Mouse (Mus musculus): Measurements from ENCODE around the gene Plekha6.
"Not testable (repeated sequence)": the region's sequence is repeated elsewhere in the genome, so short reads cannot be mapped to it uniquely, and the experiment has no call there.

The Plekha6 gene

DNA sequence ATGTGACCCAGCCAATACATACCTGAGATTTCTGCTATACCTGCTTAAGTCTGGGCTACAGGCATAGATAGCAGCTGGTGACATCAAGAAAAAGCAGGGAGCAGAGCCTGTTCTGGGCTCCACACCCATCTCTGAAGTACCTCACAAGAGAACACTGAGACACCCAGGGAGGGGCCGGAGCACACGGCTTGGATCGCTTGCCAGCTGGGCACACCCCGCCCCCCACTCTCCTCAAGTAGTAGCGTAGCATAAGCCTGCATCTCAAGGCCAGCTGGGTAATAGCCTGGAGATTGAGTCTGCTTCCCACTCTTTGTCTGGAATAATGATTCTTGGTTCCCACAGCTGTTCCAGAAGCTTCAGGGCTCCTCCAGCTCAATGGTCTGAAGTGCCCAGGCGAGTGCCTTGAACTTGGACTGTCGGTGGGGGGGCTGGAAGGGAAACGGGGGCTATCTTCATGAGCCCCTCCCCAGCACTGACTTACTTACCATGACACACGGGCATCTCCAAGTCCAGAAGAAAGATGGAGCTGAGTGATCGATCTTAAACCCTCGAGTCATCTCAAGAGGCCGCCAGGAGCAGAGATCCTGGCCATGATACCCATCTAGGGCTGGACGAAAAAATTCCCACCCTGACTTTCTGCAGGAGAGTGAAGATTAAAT lies 157.4 kb downstream of the Plekha6 start, which contains the start of gene Kiss1:
Gene Kiss1 (plus strand): TSS at position 609 of the 659 bp plus-strand sequence.
- no peak for DNase-seq (ENCODE audit: low spot score in 2 of 2)

DNA sequence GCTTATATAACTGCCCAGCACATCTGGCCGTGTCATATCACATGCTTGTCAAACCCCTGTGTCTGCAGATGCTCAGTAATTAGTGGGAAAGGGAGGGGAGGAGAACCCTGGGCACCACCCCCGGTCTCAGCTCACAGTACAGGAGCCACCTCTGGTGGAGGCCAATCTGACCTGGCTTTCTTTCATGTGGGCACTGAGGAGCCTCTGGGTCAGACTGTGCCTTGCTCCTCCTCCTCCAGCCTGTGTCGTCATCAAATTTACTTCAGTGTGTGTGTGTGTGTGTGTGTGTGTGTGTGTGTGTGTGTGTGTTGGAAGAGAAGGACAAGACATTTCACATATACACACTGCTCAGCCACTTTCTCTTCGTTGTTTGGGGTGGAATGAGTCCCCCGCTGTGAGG lies 159.3 kb downstream of the Plekha6 start:
- no peak for DNase-seq (ENCODE audit: low spot score in 2 of 2)

DNA sequence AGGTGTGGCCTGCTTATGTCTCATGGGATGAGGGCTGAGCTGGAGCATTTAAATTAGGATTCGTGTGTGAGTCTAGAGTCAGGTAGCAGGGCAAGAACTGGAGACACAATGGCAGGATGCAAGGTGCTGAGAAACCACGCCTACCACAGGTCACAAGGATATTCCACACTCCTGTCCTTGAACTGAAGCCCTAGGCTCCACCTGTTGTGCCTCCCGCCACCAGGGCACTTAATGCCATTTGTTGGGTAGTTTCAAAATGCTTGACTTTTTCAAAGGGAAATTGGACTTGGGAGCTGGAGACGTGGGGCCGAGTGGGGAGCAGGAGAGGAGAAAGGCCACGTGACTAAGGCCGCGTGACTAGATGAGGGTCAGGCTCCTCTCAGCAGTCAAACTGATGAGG lies 161.9 kb downstream of the Plekha6 start:
- no peak for DNase-seq (ENCODE audit: low spot score in 2 of 2)

DNA sequence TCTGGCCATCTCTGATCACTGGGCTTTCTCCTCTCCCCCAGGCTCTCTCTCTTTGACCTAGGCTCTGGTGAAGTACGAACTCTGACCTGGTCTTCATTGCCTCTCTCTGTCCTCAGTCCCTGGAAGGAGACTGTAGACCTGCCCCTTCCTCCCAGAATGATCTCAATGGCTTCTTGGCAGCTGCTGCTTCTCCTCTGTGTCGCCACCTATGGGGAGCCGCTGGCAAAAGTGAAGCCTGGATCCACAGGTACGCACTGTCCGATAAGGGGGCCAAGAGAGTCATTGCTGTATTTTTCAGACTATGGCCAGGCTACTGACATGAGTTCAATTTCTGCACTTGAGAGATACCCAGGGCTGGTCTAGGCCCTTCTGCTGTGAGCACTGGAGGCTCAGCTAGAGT lies 163.1 kb downstream of the Plekha6 start:
- DNase-seq (ENCODE audit: low spot score in 2 of 2) = no peak

DNA sequence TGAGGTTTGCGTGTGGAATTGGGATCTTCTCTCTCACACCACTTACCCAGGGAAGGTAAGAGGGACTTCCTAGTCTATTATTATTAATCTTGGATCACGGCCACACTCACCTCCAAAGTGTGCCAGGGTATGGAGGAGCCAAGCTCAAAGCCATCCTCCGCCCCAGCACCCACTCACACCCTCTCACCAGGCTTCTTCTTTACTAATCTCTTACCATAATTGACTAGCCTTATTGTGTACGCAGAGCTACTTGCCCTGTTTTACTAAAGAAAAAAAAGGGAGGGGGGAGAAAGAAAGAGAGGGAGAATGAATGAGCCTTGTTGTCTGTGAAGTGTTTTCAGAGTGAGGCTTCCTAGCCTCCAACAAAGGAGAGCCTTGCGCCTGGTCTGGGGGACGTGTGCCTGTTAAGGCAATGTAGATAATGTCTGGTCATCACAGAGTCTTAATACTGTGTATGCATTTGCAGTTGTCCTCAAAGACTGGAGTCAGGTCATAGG lies 164.3 kb downstream of the Plekha6 start:
- no peak for DNase-seq (ENCODE audit: low spot score in 2 of 2)

DNA sequence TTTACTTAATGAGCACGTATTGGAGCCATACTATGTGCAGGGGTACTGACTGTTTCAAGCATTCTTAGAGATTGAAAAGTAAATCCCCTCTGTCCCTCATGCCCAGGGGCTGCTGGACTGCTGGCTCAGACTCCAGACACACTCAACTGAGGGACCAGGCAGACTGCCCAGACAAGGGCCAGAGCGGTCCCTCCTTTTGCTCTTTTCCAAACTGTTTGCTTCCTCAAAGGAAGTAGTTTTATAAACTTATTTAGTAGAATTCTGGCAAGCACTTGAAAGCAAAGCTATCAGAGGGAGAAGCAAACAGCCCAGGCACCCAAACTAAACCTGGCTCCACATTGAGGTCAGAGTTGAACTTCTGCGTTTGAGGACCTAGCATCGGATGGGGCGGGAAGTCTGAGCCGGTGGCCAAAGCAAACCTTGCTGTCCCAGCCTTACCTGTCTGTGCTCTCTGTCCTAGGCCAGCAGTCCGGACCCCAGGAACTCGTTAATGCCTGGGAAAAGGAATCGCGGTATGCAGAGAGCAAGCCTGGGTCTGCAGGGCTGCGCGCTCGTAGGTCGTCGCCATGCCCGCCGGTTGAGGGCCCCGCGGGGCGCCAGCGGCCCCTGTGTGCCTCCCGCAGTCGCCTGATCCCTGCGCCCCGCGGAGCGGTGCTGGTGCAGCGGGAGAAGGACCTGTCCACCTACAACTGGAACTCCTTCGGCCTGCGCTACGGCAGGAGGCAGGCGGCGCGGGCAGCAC lies 165.1 kb downstream of the Plekha6 start:
- no peak for DNase-seq (ENCODE audit: low spot score in 2 of 2)

DNA sequence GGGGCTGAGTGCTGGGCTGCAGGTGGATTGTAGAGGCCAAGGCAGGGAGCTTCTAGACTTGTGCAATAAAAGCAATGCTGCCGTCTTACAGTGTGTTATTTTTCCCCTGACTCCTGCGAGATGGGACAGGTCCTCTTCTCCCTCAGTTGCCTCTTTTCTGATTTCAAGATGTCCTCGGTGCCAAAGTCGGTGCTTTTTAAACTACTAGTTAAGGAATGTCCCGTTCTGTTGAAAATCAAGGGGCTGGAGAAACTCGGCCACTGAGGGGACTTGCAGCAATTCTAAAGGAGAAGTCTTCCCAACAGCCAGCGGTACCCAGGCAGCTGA lies 165.6 kb downstream of the Plekha6 start:
- DNase-seq (ENCODE audit: low spot score in 2 of 2) = no peak

DNA sequence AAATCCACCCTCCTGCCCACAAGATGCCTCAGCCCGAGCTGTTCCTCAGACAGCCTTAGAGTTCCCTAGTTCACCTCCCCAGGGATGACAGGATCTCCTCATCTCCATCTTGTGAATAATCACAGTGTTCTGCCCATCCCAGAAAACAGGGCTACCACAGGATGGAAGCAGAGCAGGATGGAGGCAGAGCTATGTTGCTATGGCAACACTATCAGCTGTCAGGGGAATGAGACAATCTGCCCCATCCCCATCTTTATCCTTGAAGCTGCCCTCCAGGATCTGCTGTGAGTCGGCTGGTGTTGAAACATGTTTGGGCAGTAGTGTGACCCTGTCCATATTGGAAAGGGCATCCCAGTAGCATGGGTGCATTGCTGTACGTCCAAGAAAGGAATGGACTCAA lies 167.1 kb downstream of the Plekha6 start:
- no peak for DNase-seq (ENCODE audit: low spot score in 2 of 2)

DNA sequence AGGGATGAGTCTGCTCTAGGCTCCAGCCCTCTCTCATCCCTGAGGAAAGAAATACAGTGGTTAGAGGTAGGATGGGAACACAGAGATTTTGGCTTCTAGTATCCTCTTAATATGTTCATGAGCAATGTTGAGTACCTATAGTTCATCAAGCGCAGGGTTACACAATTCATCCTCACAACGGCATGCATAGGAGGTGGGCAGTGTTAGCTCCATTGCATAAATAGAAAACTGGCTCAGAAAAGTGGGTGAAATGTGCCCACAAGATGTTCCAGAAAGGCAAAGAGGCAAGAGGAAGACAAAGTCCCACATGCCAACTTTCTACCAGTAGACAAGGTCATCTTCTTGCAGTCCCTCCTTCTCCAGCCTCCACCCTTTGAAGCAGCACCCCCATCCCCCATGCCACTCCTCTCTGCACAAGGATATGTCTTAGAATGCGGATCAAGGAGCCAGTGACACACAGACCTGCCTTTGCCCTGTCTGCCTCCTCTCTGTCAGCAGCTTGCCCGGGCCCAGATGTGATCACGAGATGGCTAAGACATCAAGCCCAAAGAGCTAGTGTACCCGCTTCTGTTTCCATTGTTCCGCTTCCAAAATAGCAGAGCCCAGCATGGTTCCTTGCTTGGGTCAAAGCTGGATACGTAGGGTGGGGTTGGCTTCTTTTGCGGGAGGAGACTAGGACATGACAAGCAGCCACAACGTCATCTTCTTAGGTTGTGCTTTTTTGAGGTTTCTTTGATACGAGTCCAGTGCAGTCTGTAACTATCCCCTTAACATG lies 168.8 kb downstream of the Plekha6 start:
- DNase-seq (ENCODE audit: low spot score in 2 of 2) = peak in 1 of 2 experiments; percentile 22

DNA sequence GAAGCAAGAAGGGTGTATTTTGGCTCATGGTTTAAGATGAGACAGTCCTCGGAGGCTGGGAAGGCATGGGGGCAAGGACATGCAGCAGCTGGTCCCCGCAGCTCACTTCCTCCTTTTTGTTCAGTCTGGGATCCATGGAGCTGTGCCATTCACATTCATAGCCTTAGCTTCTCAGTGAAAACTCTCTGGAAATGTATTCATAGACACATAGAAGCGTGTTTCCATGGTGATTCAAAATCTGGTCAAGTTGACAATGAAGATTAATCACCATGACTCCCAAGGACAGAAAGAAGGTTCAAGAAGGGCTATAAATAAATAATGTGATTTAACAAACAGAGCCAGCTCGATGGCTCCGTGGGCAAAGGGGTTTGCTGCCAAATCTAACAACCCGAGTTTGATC lies 169.9 kb downstream of the Plekha6 start:
- DNase-seq (ENCODE audit: low spot score in 2 of 2) = no peak

DNA sequence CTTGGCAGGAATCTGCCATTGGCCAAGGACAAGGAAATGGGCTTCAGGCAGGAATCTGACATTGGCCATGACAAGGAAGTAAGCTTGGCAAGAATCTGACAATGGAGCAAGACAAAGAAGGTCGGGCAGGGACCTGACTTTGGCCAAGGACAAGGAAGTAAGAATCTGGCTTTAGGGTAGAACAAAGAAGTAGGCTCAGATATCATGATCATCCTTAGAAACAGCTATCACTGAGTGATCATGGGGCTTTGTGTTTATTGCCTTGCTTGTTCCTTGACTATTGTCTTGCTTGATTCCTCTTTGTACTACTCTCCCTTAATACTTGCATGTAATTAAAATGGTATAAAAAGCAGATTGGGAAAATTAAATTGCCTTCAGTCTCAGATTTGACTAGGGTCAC lies 176.4 kb downstream of the Plekha6 start:
- not testable (repeated sequence) for DNase-seq (ENCODE audit: low spot score in 2 of 2)

DNA sequence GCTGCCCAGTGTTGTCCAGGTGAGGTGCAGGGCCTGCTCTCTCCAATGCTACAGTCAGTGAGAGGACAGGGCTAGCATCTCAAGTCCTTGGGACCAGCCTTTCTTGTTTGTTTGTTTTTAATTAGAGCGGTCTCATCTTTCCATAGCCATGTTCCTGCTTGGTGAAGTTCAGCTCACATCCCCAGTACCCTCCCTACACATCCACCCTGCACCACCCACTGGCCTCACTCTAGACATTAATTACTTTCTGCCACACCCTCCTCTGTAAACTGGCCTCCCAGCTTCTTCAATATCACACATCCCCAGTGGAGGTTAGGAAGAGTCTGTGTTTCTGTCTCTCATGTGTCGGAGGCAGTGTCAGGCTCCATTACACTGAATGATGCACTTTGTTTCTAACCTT lies 180.3 kb downstream of the Plekha6 start:
- DNase-seq (ENCODE audit: low spot score in 2 of 2) = no peak

DNA sequence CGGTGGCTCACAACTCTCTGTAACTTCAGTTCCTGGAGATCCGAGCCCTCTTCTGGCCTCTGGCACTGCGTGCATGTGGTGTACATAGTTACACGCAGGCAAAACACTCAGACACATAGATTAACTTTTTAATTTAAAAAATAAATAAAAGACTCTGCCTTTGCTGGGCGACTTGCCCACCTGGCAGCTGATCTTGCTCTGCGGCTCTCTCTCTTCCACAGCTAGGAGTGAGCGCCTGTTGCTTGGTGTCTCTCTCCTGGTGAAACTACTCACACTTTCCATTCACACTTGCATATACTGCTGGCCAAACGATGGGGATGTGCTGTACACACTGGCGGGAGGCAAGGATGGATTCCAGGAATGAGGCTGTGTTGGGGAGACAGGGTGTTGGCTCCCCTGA lies 182.5 kb downstream of the Plekha6 start:
- DNase-seq (ENCODE audit: low spot score in 2 of 2) = no peak

DNA sequence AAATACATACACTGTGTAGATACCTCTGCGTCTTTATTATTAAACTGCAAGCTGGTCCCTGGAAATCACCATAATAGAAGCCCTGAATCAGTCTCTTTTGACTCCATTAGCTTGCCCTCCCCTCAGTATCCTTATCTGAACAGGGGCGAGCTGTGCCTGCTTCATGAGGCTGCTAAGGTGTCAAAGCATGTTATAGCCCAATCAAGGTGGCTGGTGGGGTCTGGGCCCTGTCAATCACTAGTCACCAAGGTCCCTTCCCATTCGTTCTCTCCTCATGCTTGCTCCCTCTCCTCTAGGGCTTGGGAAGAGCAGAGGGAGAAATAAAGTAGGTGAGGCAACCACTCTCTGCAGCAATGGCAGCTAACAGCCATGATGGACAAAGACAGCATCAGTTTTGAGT lies 183.2 kb downstream of the Plekha6 start:
- no peak for DNase-seq (ENCODE audit: low spot score in 2 of 2)

DNA sequence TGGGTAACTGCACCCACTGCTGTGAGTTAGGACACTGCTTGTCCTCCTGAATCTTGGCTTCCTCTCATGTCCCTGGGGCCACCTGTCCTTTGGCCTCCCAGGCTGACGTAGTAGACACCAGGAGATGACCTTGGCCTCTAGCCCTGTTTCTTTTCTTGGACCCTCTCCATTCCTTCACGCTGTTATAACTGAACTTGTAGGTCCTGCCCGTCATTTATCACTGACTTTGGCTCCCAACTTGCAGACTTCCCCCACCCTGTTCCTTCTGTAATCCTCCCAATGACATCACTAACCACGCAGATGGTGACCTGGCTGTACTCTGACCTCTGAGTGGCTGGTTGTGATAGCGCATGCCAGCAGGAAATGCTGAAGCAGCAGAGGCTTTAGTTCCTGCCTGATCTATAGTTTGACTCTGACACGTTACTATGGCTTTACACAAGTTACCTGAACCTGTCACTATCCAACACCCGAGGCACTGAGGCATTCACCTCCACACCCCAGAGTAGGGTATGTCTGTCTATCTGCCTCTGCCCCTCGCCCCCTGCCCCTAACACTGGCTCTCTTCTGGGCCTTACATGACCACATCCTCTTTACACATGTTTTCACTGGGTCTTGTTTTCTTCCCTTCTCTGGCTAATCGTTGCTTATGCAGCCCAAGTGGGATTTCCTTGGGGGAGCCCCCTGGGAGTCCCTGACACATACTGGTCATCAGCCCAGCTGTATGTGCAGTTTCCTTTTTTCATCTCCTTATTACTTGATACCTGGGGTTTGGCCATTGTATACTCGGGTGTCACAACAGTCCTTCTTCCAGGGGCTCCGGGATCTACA lies 183.9 kb downstream of the Plekha6 start:
- DNase-seq (ENCODE audit: low spot score in 2 of 2) = no peak

DNA sequence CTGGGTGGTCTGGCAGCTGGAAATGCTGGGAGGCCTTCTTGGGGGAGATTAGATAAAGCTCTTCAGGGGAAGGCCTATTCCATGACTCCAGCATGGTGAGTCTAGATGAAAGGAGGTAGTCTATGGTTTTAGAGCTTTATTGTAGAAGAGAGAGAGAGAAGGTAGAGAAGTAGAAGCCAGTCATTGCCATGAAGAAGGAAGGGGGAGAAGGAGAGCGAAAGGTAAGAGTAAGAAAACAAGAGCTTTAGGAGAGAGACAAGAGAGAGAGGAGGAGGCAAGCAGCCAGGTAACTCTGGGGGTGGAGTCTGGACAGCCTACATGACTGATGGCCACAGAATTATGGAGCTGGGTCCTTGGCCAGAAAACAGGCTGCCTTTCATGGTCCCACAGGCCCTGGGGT lies 186.2 kb downstream of the Plekha6 start, which contains the start of gene Ren1:
Gene Ren1 (plus strand): TSS at position 301 of the 400 bp plus-strand sequence.
- DNase-seq (ENCODE audit: low spot score in 2 of 2) = no peak

DNA sequence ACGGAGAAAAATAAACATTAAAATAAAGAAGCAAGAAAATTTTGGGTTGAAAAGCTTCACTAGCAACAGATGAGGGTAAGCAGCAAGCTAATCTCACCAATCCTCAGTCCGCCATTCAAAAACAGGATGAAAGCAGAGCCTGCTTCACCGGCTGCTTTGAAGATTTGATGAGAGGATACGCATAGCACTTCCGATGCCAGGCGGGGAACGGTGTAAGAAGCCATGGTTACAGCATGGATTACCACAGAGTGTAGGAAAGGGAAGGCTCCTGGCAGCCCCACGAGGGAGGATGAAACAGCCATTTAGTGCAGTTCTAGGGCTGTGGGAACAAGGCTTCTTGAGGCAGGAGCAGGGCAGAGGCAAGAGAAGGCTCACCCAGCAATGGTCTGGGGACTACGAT lies 187.8 kb downstream of the Plekha6 start:
- DNase-seq (ENCODE audit: low spot score in 2 of 2) = no peak
